Mouse (Mus musculus) CH12.LX (cell line): ENCODE data around the gene Retreg3. TPM values are rescaled to one million over a fixed set of nuclear protein-coding genes. Genes with fewer than 3 reads are reported as not detected.

Source experiments
- DNase-seq: peaks from one replicate; pipeline ENCODE4 v3.0.0-alpha.2; 2013; ENCODE audit errors: extremely low read depth
- H3K27ac ChIP-seq: 2 replicates; pipeline ENCODE4 v1.5.1; 2012; ENCODE audit warnings: low read depth, mild to moderate bottlenecking, control low read depth, moderate library complexity; ENCODE audit not compliant: insufficient read depth
- H3K27me3 ChIP-seq: replicated peaks from 2 replicates; pipeline ENCODE3; 2012; ENCODE audit warnings: inconsistent platforms
- H3K36me3 ChIP-seq, 2 experiments: replicated peaks in 1 of 2; 2 replicates each; pipeline versions ENCODE3 to v1.6.1; 2012; ENCODE audit warnings: inconsistent platforms in 1 of 2, low read length in 1 of 2, mild to moderate bottlenecking in 1 of 2, mixed read lengths in 1 of 2, moderate library complexity in 1 of 2; ENCODE audit not compliant: control insufficient read depth in 1 of 2, insufficient read depth in 1 of 2
- H3K4me1 ChIP-seq, 2 experiments: 2 replicates each; pipeline ENCODE4 v1.6.1; 2012; ENCODE audit warnings: inconsistent platforms in 1 of 2, moderate library complexity in 1 of 2; ENCODE audit not compliant: insufficient read depth in 2 of 2, control insufficient read depth in 1 of 2
- H3K4me2 ChIP-seq: 2 replicates; pipeline ENCODE4 v1.6.1; 2012; ENCODE audit warnings: low read depth, mild to moderate bottlenecking, control low read depth; ENCODE audit not compliant: poor library complexity, insufficient read depth, severe bottlenecking
- H3K4me3 ChIP-seq, 3 experiments: fragments of 150-350 bp in 1 of 3; sonication (generic) in 1 of 3; replicated peaks in 1 of 3; 2 replicates each; pipeline versions ENCODE3 to v1.5.1; 2011 to 2012; ENCODE audit warnings: low read depth in 2 of 3, low read length in 2 of 3, mild to moderate bottlenecking in 2 of 3, moderate library complexity in 2 of 3, control low read depth in 1 of 3, improper control_type of control experiment in 1 of 3, inconsistent platforms in 1 of 3, mixed read lengths in 1 of 3; ENCODE audit not compliant: poor library complexity in 1 of 3
- H3K79me2 ChIP-seq: replicated peaks from 2 replicates; pipeline ENCODE4 v1.6.1; 2012; ENCODE audit warnings: mild to moderate bottlenecking, moderate library complexity; ENCODE audit not compliant: control insufficient read depth, poor library complexity, insufficient read depth, severe bottlenecking; ENCODE audit errors: extremely low read depth
- H3K9ac ChIP-seq: 2 replicates; pipeline ENCODE4 v1.6.1; 2012; ENCODE audit warnings: low read depth, mild to moderate bottlenecking, control low read depth, moderate library complexity; ENCODE audit not compliant: insufficient read depth
- H3K9me3 ChIP-seq: replicated peaks from 2 replicates; pipeline ENCODE3; 2012; ENCODE audit warnings: low read length, inconsistent platforms, mixed read lengths
- CTCF ChIP-seq, 2 experiments: IDR thresholded peaks in 1 of 2; conservative IDR thresholded peaks in 1 of 2; 2 replicates each; pipeline ENCODE4 v1.5.1; 2011 to 2012; ENCODE audit warnings: low read depth in 2 of 2, low read length in 2 of 2, improper control_type of control experiment in 1 of 2, inconsistent platforms in 1 of 2, mild to moderate bottlenecking in 1 of 2, moderate library complexity in 1 of 2
- E2F4 ChIP-seq: IDR thresholded peaks from 2 replicates; pipeline ENCODE4 v1.6.1; 2011; ENCODE audit warnings: low read depth, low read length, improper control_type of control experiment; ENCODE audit not compliant: insufficient replicate concordance
- ELF1 ChIP-seq: IDR thresholded peaks from 2 replicates; pipeline ENCODE4 v1.6.1; 2014; ENCODE audit warnings: low read depth, mild to moderate bottlenecking, inconsistent platforms, low read length, improper control_type of control experiment
- EP300 ChIP-seq: IDR thresholded peaks from 2 replicates; pipeline ENCODE4 v1.6.1; 2011; ENCODE audit warnings: low read length, improper control_type of control experiment
- HCFC1 ChIP-seq: IDR thresholded peaks from 2 replicates; pipeline ENCODE4 v1.6.1; 2012; ENCODE audit warnings: low read depth, mild to moderate bottlenecking, inconsistent platforms, low read length, improper control_type of control experiment
- IRF4 ChIP-seq: IDR thresholded peaks from 2 replicates; pipeline ENCODE4 v1.6.1; 2014; ENCODE audit warnings: low read depth, mild to moderate bottlenecking, inconsistent platforms, low read length, improper control_type of control experiment
- MAZ ChIP-seq: IDR thresholded peaks from 2 replicates; pipeline ENCODE4 v1.6.1; 2012; ENCODE audit warnings: low read depth, mild to moderate bottlenecking, inconsistent platforms, low read length, improper control_type of control experiment, moderate library complexity
- MEF2A ChIP-seq: IDR thresholded peaks from 2 replicates; pipeline ENCODE4 v1.6.1; 2014; ENCODE audit warnings: low read depth, mild to moderate bottlenecking, inconsistent platforms, low read length, improper control_type of control experiment, borderline replicate concordance
- MXI1 ChIP-seq: IDR thresholded peaks from 2 replicates; pipeline ENCODE4 v1.6.1; 2011; ENCODE audit warnings: mild to moderate bottlenecking, low read depth, low read length, improper control_type of control experiment
- POLR2A ChIP-seq: IDR thresholded peaks from 2 replicates; pipeline ENCODE4 v1.6.1; 2011; ENCODE audit warnings: low read depth, mild to moderate bottlenecking, improper control_type of control experiment, low read length
- POLR2AphosphoS2 ChIP-seq: IDR thresholded peaks from 2 replicates; pipeline ENCODE4 v1.6.1; 2011; ENCODE audit warnings: low read depth, low read length, improper control_type of control experiment
- RAD21 ChIP-seq: IDR thresholded peaks from 2 replicates; pipeline ENCODE4 v1.6.1; 2011; ENCODE audit warnings: low read depth, mild to moderate bottlenecking, low read length, improper control_type of control experiment, moderate library complexity
- SMC3 ChIP-seq: IDR thresholded peaks from 2 replicates; pipeline ENCODE4 v1.6.1; 2011; ENCODE audit warnings: low read depth, low read length, improper control_type of control experiment
- TBP ChIP-seq: conservative IDR thresholded peaks from 2 replicates; pipeline ENCODE4 v1.6.1; 2011; ENCODE audit warnings: low read depth, low read length, improper control_type of control experiment
- USF2 ChIP-seq: conservative IDR thresholded peaks from 2 replicates; pipeline ENCODE4 v1.6.1; 2011; ENCODE audit warnings: low read depth, low read length, improper control_type of control experiment
- ZC3H11A ChIP-seq: IDR thresholded peaks from 2 replicates; pipeline ENCODE4 v1.6.1; 2012; ENCODE audit warnings: low read depth, mild to moderate bottlenecking, inconsistent platforms, low read length, improper control_type of control experiment
- ZKSCAN1 ChIP-seq: IDR thresholded peaks from 2 replicates; pipeline ENCODE4 v1.6.1; 2012; ENCODE audit warnings: low read depth, inconsistent platforms, low read length, improper control_type of control experiment, borderline replicate concordance
- dilution Hi-C: fragments of 300-500 bp; cut with MboI; formaldehyde crosslinking; loops from 2 replicates; pipeline ENCODE4 v1.14.3; 2020; ENCODE audit warnings: low sequenced_read_pairs; ENCODE audit not compliant: extremely low pct_unique_long_range_greater_than_20kb, extremely low pct_ligation_motif_present
- in situ Hi-C: fragments of 300-500 bp; cut with MboI; formaldehyde crosslinking; loops from 3 replicates; pipeline ENCODE4 v1.14.3; 2019; ENCODE audit warnings: low sequenced_read_pairs, low pct_ligation_motif_present, low pct_unique_long_range_greater_than_20kb, mixed read lengths
- polyA plus RNA-seq: library from polyadenylated mRNA; unstranded; fragments of >175 nt; gene quantifications from 2 replicates; pipeline ENCODE4 v1.2.1, GENCODE M21; 2012; ENCODE audit warnings: low read depth; ENCODE audit not compliant: insufficient read length
- total RNA-seq, 2 experiments: library from RNA; depleted of rRNA; stranded (reverse); fragments of 300-350 nt in 1 of 2; fragments of >200 nt in 1 of 2; gene quantifications; 2 replicates each; pipeline ENCODE4 v1.2.3; 2012 to 2014

Gene Retreg3
- total and polyA plus RNA-seq, 3 experiments: 48.2 to 55.9 (median 54.3) TPM

DNA sequence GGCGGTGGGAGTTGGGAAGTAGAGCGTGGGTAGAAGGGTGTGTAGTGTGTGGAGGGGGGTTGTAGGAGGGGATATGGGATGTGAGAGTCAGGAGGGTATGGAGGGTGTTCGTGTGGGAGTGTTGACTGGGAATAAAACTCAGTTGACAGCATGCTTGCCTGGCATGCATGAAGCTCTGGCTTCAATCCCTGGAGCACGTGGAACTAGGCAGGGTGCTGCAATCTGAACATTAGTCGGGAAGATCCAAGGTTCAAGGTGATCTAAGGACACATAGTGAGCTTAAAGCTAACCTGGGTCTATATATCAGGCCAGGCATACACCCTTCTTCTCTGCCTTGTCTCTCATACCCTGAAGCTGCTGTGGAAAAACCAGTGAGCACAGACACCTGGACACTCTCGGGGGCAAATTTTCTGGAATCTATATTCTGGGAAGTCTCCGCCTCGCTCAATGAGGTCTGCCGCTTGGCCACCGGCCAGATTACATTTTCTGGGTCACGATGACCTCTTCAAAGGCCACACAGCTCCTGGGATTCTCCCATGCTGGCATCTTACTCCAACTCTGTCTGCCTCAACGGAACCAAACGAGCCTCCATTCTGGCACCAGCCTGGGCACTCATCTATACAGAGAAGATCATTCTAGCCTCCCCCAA lies 14.6 kb upstream of the Retreg3 start:
- no peak for TF ChIP-seq SMC3
- TF ChIP-seq ZC3H11A: no peak
- TF ChIP-seq RAD21: no peak
- no peak for TF ChIP-seq CTCF (conservative IDR thresholded peaks at IDR 0.05 in 1 of 2, IDR thresholded peaks at IDR 0.05 in 1 of 2; ENCODE audit: low read depth in 2 of 2, low read length in 2 of 2)
- no peak for TF ChIP-seq E2F4
- no peak for TF ChIP-seq ZKSCAN1
- no peak for TF ChIP-seq TBP
- no peak for TF ChIP-seq USF2
- no peak for TF ChIP-seq MXI1
- dilution Hi-C loops: no loop called here
- H3K9ac ChIP-seq: no peak overlapping the region
- H3K27me3 ChIP-seq: no peaks in the 10 kb centered on the region
- DNase-seq: no peak
- no peak overlapping the region for H3K4me3 ChIP-seq
- H3K79me2 ChIP-seq: no peaks in the 10 kb centered on the region
- peaks cover 7% of the 10 kb centered on the region for H3K9me3 ChIP-seq
- no peaks in the 10 kb centered on the region for H3K36me3 ChIP-seq
- H3K4me2 ChIP-seq: no peak overlapping the region
- in situ Hi-C loops: no loop called here
- no peak overlapping the region for H3K27ac ChIP-seq
- peaks cover 15 to 24% of the 10 kb centered on the region in 2 experiments for H3K4me1 ChIP-seq

GRCm38 (mm10) chr11:101133037-101133436 lies 13.3 kb upstream of the Retreg3 start:
- no peaks in the 10 kb centered on the region for H3K79me2 ChIP-seq
- H3K9me3 ChIP-seq: peaks cover 7% of the 10 kb centered on the region
- peaks cover 13 to 29% of the 10 kb centered on the region in 2 experiments for H3K4me1 ChIP-seq
- no peak for DNase-seq
- H3K27me3 ChIP-seq: no peaks in the 10 kb centered on the region
- H3K9ac ChIP-seq: no peak overlapping the region
- no peak overlapping the region for H3K27ac ChIP-seq
- no peaks in the 10 kb centered on the region for H3K36me3 ChIP-seq
- no peak overlapping the region for H3K4me2 ChIP-seq
- H3K4me3 ChIP-seq: no peak overlapping the region
- TF ChIP-seq IRF4 (no peak), POLR2A (no peak), HCFC1 (no peak), MEF2A (no peak), MAZ (no peak), POLR2AphosphoS2 (no peak)
- in situ Hi-C loops: no loop called here
- dilution Hi-C loops: no loop called here

- dilution Hi-C loops: no loop called here
- no peak overlapping the region for H3K9ac ChIP-seq
- H3K36me3 ChIP-seq: peaks cover under 1 to 11% of the 10 kb centered on the region in 2 experiments
- H3K9me3 ChIP-seq: peaks cover 13% of the 10 kb centered on the region
- TF ChIP-seq SMC3 (peak; percentile 55), CTCF (conservative IDR thresholded peaks at IDR 0.05 in 1 of 2, IDR thresholded peaks at IDR 0.05 in 1 of 2; ENCODE audit: low read depth in 2 of 2, low read length in 2 of 2) (peak; percentile 27 to 64; a peak in 3 of 4 replicates), RAD21 (peak; percentile 42), ELF1 (no peak), EP300 (no peak)
- no peaks in the 10 kb centered on the region for H3K27me3 ChIP-seq
- H3K4me1 ChIP-seq: peaks cover 13 to 29% of the 10 kb centered on the region in 2 experiments
- no peak overlapping the region for H3K4me2 ChIP-seq
- DNase-seq: peak; percentile 67
- in situ Hi-C loops: no loop called here
- no peaks in the 10 kb centered on the region for H3K79me2 ChIP-seq
- H3K27ac ChIP-seq: no peak overlapping the region
- no peak overlapping the region for H3K4me3 ChIP-seq
Observed at GRCm38 (mm10) chr11:101131701-101132100, 12.0 kb upstream of the Retreg3 start.
